Mouse (Mus musculus) forebrain, embryonic 16.5 days (tissue): ENCODE data around the gene Trim65. TPM values are rescaled to one million over a fixed set of nuclear protein-coding genes. Genes with fewer than 3 reads are reported as not detected.

Experiments used
- ATAC-seq: fragments of 200-750 bp; cut with Nextera tagmentation; 2 replicates; pipeline ENCODE4 v1.8.0; 2017; ENCODE audit warnings: mild to moderate bottlenecking, moderate library complexity
- H3K27ac ChIP-seq: fragments of 300-500 bp; sonication (generic); 2 replicates; pipeline ENCODE4 v1.5.1; 2014; ENCODE audit warnings: low read length, control low read depth
- H3K27me3 ChIP-seq: fragments of 300-500 bp; sonication (generic); replicated peaks from 2 replicates; pipeline ENCODE4 v1.6.1; 2014; ENCODE audit warnings: low read length; ENCODE audit not compliant: control insufficient read depth, insufficient read depth
- H3K36me3 ChIP-seq: fragments of 300-500 bp; sonication (generic); 2 replicates; pipeline ENCODE4 v1.6.1; 2014; ENCODE audit not compliant: control insufficient read depth, insufficient read depth
- H3K4me1 ChIP-seq: fragments of 300-500 bp; sonication (generic); replicated peaks from 2 replicates; pipeline ENCODE4 v1.6.1; 2014; ENCODE audit warnings: low read length; ENCODE audit not compliant: control insufficient read depth, insufficient read depth
- H3K4me2 ChIP-seq: fragments of 300-500 bp; sonication (generic); 2 replicates; pipeline ENCODE4 v1.6.1; 2014; ENCODE audit warnings: mild to moderate bottlenecking, low read length, control low read depth
- H3K4me3 ChIP-seq: fragments of 300-500 bp; sonication (generic); replicated peaks from 2 replicates; pipeline ENCODE4 v1.5.1; 2014; ENCODE audit warnings: mild to moderate bottlenecking, low read length, control low read depth
- H3K9ac ChIP-seq: fragments of 300-500 bp; sonication (generic); replicated peaks from 2 replicates; pipeline ENCODE4 v1.6.1; 2014; ENCODE audit warnings: low read depth, low read length, control low read depth
- H3K9me3 ChIP-seq: fragments of 300-500 bp; sonication (generic); 2 replicates; pipeline ENCODE4 v1.6.1; 2016; ENCODE audit warnings: low read length; ENCODE audit not compliant: control insufficient read depth
- WGBS: fragments of 180-500 bp; shearing (Covaris S2); extraction: QIAGEN DNeasy Blood & Tissue Kit; methylation state at CpG from one replicate; pipeline ENCODE4 v1.1.7; 2014; 5-methylcytosine and 5-hydroxymethylcytosine counted together
- polyA plus RNA-seq: library from polyadenylated mRNA; unstranded; fragments of >200 nt; fragmentation: Nextera tagmentation; extraction: Ambion mirVana; gene quantifications from 2 replicates; pipeline ENCODE4 v1.2.1, GENCODE M21; 2015

Gene Trim65
- polyA plus RNA-seq, 1 experiment from 2014 or later: 2.0 TPM

DNA sequence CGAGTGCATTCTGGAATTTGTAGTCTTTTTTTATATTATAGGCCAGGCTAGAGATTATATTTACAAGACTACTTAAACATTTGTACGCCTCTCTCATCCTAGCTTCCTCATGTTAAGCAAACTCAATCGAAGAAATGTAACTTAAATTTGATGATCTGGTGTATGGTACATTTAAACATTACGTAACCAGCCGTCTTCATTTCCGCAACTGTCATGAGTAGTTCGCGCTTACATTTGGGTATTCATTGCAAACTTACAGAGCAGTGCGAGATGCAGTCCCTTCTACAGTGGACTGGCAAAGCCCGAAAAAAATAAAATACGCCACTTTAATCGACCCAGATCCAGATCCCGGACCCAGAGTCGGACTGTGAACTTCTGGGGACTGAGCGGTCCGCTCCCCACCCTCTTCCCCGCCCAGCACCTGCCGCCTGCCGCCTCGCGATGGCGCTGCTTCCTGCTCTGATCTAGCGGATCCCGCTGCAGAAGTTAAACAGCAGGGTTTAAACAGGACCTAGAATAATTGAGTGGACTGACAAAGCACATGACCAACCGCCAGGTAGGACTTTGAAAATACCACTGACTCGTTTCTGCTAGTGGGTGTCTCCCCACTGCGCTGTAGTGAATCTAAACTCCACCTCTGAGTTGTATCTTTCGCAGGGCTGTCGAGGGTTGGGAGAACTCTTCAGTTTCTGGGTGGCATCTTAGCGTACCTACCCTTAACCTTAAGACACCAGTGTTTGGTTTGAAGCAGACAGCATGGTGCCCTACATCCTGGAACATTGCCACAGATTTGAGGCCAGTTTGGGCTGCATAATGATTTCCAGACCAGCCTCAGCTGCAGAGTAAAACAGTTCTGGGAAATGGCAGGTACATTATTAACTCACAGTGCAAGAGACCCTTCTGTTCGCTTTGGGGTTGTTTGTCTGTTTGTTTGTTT lies 43.5 kb downstream of the Trim65 start:
- WGBS: 4% methylated on average over 31 of the region's 31 CpGs

DNA sequence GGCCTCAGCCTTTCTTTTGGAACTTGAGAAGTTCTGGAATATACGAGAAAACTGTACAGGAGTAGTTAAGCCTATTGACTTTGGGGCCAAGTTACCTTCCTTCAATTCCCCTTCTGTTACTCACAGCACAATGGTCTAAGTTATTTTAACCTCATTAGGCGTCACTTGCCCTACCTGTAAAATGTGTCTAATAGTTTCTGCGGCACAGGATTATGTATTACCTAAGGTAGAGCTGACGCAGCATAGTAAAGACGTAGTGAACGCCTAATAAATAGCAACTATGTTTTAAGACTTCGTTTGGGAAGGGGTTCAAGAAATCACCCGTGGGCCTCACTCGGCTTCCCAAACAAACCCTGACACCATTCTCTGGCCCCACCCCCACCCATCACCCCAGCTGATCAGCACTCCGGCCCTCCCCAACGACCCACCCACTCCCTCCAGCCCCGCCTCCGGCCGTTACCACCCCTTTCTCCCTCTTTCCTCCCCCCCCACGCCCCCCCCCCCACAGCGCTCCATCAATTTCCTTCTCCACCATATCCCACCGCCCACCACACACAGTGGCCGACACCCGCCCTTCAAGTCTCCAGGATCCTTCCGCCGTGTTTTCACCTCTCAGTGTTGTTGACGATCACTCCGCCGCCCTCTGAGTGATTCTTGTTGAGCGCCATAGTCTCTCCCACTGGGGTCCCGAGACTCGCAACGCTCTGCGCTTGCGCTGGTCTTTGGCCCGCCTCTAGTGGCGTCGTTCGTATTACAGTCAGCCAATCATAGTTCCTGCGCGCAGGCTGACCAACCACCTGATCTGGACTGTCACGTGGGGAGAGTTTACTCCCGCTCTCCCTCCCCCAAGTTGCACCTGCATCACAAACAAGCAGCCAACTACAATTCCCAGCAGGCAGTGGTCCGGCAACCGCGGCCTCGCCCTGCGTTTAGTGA lies 44.4 kb downstream of the Trim65 start, which contains the start of gene Wbp2:
Wbp2 (minus strand) TSS at position 738 of the 936 bp plus-strand sequence.
- peak; percentile 97 for ATAC-seq
- Histone ChIP-seq H3K4me2 (peak within 1 kb of the TSS; percentile 74), H3K9ac (peak within 1 kb of the TSS; percentile 52), H3K9me3 (no peaks in the 10 kb centered on the region), H3K27me3 (no peaks in the 10 kb centered on the region), H3K36me3 (peaks cover 6% of the 10 kb centered on the region), H3K4me3 (peak within 1 kb of the TSS; percentile 67), H3K27ac (peak within 1 kb of the TSS; percentile 77), H3K4me1 (peaks cover 17% of the 10 kb centered on the region)
- WGBS: 4% methylated on average over 37 of the region's 43 CpGs

More for the DNA sequence above, 43.5 kb downstream of the Trim65 start:
- Histone ChIP-seq H3K4me2 (peak overlapping the region; percentile 74), H3K9me3 (no peaks in the 10 kb centered on the region), H3K36me3 (peaks cover 2% of the 10 kb centered on the region), H3K4me1 (peaks cover 17% of the 10 kb centered on the region), H3K4me3 (peak overlapping the region; percentile 67), H3K27me3 (no peaks in the 10 kb centered on the region), H3K27ac (peak overlapping the region; percentile 71), H3K9ac (peak overlapping the region; percentile 52)
- ATAC-seq: peak; percentile 80

DNA sequence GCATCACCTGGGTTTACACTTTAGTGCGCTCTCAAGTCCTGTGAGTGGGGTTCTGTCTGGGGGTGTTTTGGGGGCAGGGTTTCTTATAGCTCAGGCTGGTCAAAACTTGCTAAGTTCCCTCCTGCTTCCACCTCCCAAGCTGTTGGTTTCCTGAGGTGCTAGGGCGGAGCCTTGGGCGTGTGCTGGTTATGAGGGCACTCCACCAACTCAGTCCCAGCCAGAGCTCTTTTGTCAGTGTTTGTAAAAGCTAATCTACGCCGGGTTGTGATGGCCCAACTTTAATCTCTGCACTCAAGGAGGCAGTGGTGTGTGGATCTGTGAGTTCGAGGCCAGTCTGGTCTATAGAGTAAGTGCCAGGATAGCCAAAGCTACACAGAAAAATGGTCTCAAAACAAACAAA lies 46.8 kb downstream of the Trim65 start:
- no peak overlapping the region for H3K4me3 ChIP-seq
- H3K9me3 ChIP-seq: no peaks in the 10 kb centered on the region
- ATAC-seq: no peak
- peaks cover 17% of the 10 kb centered on the region for H3K4me1 ChIP-seq
- no peak overlapping the region for H3K27ac ChIP-seq
- H3K36me3 ChIP-seq: peaks cover 21% of the 10 kb centered on the region
- H3K27me3 ChIP-seq: no peaks in the 10 kb centered on the region
- H3K9ac ChIP-seq: no peak overlapping the region
- H3K4me2 ChIP-seq: no peak overlapping the region
- WGBS: 98% methylated on average over 6 of the region's 6 CpGs

DNA sequence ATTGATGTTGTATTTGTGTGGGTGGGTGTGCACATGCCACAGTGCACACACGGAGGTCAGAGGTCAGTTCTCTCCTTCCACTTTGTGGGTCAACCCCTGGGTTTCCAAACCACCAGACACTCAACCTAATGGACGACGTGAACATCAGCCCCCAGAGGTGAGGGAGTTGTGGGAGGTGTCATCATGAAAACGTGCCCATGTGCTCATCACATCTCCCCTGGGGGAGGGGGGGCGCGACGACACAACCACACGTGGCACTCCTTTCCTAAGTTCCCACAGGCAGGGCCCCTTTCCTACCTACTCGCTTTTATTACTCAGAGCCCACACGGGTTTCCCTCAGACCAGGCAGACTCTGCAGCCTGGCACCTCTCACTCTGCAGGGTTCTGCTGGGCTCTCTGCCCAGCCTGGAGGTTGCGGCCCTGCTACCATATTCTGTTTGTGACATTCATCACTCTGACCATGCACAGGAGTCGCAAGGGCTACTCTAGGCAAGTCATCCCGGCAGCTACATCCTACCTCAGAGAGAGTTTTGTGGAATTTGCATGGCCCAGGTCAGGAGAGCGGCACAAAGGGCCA lies 47.7 kb downstream of the Trim65 start:
- no peak for ATAC-seq
- WGBS: 92% methylated on average over 14 of the region's 14 CpGs
- Histone ChIP-seq H3K27ac (no peak overlapping the region), H3K36me3 (peaks cover 23% of the 10 kb centered on the region), H3K4me3 (no peak overlapping the region), H3K9ac (no peak overlapping the region), H3K4me1 (peaks cover 19% of the 10 kb centered on the region), H3K9me3 (no peaks in the 10 kb centered on the region), H3K4me2 (no peak overlapping the region), H3K27me3 (no peaks in the 10 kb centered on the region)

DNA sequence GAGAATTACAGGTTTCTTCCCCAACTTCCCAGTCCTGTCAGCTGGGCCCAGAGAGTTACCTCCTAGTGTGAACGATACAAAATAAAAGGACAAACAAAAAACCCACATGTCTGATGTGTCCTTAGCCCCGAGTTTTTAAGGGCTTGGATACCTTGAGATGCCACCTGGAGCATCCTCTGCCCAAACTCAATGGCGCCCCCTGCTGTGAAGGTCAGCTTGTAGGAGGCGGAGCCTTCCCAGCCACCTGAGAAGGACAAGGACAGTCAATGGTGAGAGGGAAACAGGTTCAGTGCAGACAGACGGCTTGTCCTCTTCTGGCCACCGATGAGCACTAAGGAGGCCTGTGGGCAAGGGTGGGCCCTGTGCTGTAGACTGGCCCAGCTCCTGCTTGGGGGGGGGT lies 49.8 kb downstream of the Trim65 start:
- 66% methylated on average over 6 of the region's 6 CpGs for WGBS
- no peaks in the 10 kb centered on the region for H3K27me3 ChIP-seq
- ATAC-seq: no peak
- peaks cover 13% of the 10 kb centered on the region for H3K4me1 ChIP-seq
- no peak overlapping the region for H3K9ac ChIP-seq
- H3K4me2 ChIP-seq: no peak overlapping the region
- no peaks in the 10 kb centered on the region for H3K9me3 ChIP-seq
- peaks cover 23% of the 10 kb centered on the region for H3K36me3 ChIP-seq
- H3K27ac ChIP-seq: no peak overlapping the region
- H3K4me3 ChIP-seq: no peak overlapping the region

DNA sequence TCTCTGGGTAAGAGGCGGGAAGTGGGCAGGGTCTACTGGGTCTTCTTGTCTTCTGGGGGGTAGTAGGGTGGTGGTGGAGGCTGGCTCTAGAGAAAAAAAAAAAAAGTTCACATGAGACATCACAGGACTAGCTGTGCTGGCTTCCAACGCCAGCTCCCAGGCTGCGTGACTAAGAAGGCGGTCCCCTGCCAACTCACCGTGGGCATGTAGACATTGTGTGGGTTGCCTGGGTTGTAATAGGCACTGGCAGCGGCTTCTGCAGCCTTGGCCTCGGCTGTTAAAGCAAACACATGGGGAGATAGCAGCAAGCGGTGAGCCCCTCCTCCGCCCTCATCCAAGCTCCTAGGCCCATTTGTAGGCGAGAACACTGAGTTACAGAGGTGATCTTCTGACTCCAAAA lies 51.4 kb downstream of the Trim65 start:
- H3K4me3 ChIP-seq: no peak overlapping the region
- WGBS: 80% methylated on average over 10 of the region's 10 CpGs
- no peak overlapping the region for H3K27ac ChIP-seq
- peaks cover 23% of the 10 kb centered on the region for H3K36me3 ChIP-seq
- H3K9me3 ChIP-seq: no peaks in the 10 kb centered on the region
- ATAC-seq: no peak
- peaks cover 5% of the 10 kb centered on the region for H3K4me1 ChIP-seq
- no peaks in the 10 kb centered on the region for H3K27me3 ChIP-seq
- no peak overlapping the region for H3K4me2 ChIP-seq
- no peak overlapping the region for H3K9ac ChIP-seq

DNA sequence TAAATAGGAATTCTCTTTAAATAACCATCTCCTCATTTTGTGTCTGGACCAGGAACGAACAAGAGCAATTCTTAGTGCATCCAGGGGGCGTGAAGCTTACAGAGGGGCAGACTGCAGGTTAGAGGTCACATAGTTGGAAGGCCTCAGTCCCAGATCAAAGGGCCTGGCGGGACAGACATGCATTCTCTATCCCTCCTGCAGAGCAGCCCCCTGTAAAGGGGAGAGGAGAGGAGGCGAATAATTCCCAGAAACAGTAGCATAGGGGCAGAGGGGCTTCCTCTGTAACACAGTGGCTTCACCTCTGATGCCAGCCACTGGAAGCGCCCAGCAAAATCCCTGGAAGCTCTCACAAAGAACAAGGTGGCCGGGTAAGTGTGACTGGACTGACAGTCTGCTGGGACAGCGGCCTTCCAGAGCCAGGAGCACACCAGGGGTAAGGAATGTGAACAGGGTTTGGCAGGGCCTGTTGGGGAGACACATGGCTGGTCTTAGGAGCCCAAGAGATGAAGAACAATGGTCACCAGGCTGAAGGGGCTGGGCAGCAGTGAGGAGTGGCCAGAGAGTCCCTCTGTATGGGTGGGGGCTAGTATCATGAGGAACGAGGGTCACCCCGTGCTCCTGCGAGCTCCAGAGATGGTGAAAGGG lies 52.1 kb downstream of the Trim65 start:
- H3K27ac ChIP-seq: no peak overlapping the region
- ATAC-seq: no peak
- no peak overlapping the region for H3K4me3 ChIP-seq
- WGBS: 40% methylated on average over 10 of the region's 10 CpGs
- no peak overlapping the region for H3K9ac ChIP-seq
- no peak overlapping the region for H3K4me2 ChIP-seq
- H3K36me3 ChIP-seq: peaks cover 23% of the 10 kb centered on the region
- H3K9me3 ChIP-seq: no peaks in the 10 kb centered on the region
- no peaks in the 10 kb centered on the region for H3K27me3 ChIP-seq
- peaks cover 5% of the 10 kb centered on the region for H3K4me1 ChIP-seq

DNA sequence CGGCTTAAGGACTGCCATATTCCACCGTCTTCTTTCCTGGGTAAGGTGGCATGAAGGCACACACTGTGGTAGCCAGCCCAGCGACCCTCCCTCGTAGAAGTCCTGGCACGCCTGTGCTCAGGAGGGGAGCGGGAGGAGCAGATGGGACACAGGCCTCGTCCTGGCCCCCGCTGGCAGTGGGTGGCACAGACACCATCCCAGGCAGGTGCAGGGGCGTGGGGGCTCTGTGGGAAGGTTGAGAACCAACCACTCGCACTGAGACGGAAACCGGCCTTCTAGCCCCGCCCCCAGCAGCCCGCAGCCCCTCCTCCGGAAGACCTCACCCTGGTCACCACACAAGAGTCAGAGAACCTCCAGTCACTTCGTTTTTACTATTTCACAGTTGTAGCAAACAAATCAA lies 52.7 kb downstream of the Trim65 start:
- Histone ChIP-seq H3K9ac (peak overlapping the region; percentile 40; the same call in 1 of the 2 replicates), H3K4me1 (peaks cover 5% of the 10 kb centered on the region), H3K27me3 (no peaks in the 10 kb centered on the region), H3K4me2 (peak overlapping the region; percentile 35), H3K27ac (no peak overlapping the region; the same call in 1 of the 2 replicates), H3K9me3 (no peaks in the 10 kb centered on the region), H3K4me3 (peak overlapping the region; percentile 15; the same call in 1 of the 2 replicates), H3K36me3 (peaks cover 23% of the 10 kb centered on the region)
- WGBS: 11% methylated on average over 16 of the region's 16 CpGs
- ATAC-seq: peak; percentile 57; the same call in 1 of the 2 replicates
